Mouse (Mus musculus) midbrain, embryonic 12.5 days (tissue): ENCODE measurements around the gene Bid. TPM values are rescaled to one million over a fixed set of nuclear protein-coding genes. Genes with fewer than 3 reads are reported as not detected.
"Not testable (repeated sequence)": the region's sequence is repeated elsewhere in the genome, so short reads cannot be mapped to it uniquely, and the experiment has no call there.

Source experiments
- ATAC-seq: fragments of 200-750 bp; cut with Nextera tagmentation; 2 replicates; pipeline ENCODE4 v1.8.0; 2017; ENCODE audit warnings: low read depth, moderate TSS enrichment, moderate library complexity; ENCODE audit not compliant: low FRiP score
- H3K27ac ChIP-seq: fragments of 300-500 bp; sonication (generic); replicated peaks from 2 replicates; pipeline ENCODE4 v1.5.1; 2016; ENCODE audit warnings: mild to moderate bottlenecking
- H3K27me3 ChIP-seq: fragments of 300-500 bp; sonication (generic); 2 replicates; pipeline ENCODE4 v1.6.1; 2016; ENCODE audit warnings: mild to moderate bottlenecking
- H3K36me3 ChIP-seq: fragments of 300-500 bp; sonication (generic); 2 replicates; pipeline ENCODE4 v1.6.1; 2016
- H3K4me1 ChIP-seq: fragments of 300-500 bp; sonication (generic); 2 replicates; pipeline ENCODE4 v1.6.1; 2016
- H3K4me2 ChIP-seq: fragments of 300-500 bp; sonication (generic); replicated peaks from 2 replicates; pipeline ENCODE4 v1.6.1; 2016; ENCODE audit warnings: mild to moderate bottlenecking, moderate library complexity
- H3K4me3 ChIP-seq: fragments of 300-500 bp; sonication (generic); 2 replicates; pipeline ENCODE4 v1.5.1; 2016; ENCODE audit warnings: mild to moderate bottlenecking
- H3K9ac ChIP-seq: fragments of 300-500 bp; sonication (generic); replicated peaks from 2 replicates; pipeline ENCODE4 v1.6.1; 2016; ENCODE audit warnings: mild to moderate bottlenecking, moderate library complexity
- H3K9me3 ChIP-seq: fragments of 300-500 bp; sonication (generic); 2 replicates; pipeline ENCODE4 v1.6.1; 2016; ENCODE audit warnings: mild to moderate bottlenecking
- WGBS: fragments of 180-500 bp; shearing (Covaris S2); methylation state at CpG from one replicate; pipeline ENCODE4 v1.1.7; 2016; 5-methylcytosine and 5-hydroxymethylcytosine counted together
- polyA plus RNA-seq: library from polyadenylated mRNA; unstranded; fragments of >200 nt; fragmentation: Nextera tagmentation; extraction: Ambion mirVana; gene quantifications from 2 replicates; pipeline ENCODE4 v1.2.1, GENCODE M21; 2016

Gene Bid
- polyA plus RNA-seq, 1 experiment from 2014 or later, result 14.6 TPM

DNA sequence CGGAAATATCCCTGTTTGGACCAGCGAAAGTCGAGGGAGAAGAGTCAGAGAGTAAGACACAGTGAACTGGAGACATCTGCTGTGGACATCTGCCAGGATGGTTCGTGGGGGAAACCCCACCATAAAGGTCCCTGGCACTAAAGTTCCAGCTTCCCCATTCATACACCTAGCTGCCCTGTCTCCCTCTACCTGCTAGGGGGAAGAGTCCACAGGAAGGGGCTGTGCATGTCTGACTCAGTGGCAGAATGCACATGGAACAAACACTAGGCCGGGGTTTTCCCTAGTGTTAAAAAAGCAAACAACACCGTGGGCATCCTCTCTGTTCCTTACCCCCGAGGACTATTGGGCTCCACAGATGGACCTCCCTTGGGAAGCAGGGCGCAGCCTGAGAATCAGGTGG lies 2.9 kb downstream of the Bid start:
- Histone ChIP-seq H3K27ac (no peak overlapping the region), H3K4me2 (no peak overlapping the region), H3K4me3 (no peak overlapping the region), H3K36me3 (no peaks in the 10 kb centered on the region), H3K9me3 (no peaks in the 10 kb centered on the region), H3K9ac (no peak overlapping the region), H3K27me3 (peaks cover 20% of the 10 kb centered on the region), H3K4me1 (peaks cover 4% of the 10 kb centered on the region)
- 84% methylated on average over 8 of the region's 8 CpGs for WGBS
- no peak for ATAC-seq

DNA sequence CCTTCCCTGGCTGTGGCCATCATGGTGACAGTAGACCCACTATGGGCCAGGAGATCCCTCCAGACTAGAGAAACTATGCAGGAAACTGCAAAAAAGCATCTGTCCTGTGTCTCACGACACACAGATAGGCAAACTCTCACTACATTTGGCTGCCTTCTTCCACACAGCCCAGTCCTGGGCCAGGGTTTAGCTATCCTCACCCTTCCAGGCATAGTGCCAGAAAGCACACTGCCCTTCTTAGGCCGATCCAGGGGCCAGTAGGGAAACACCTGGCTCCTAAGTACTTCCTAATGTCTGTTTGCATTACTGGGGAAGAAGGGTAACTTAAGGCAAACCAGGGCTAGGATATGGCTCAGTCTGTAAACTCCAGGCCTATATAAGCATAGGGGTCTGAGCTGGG lies 3.7 kb downstream of the Bid start:
- ATAC-seq, result no peak
- Histone ChIP-seq H3K9me3 (no peaks in the 10 kb centered on the region), H3K4me1 (peaks cover 4% of the 10 kb centered on the region), H3K9ac (no peak overlapping the region), H3K4me2 (no peak overlapping the region), H3K27me3 (peaks cover 20% of the 10 kb centered on the region), H3K27ac (no peak overlapping the region), H3K36me3 (no peaks in the 10 kb centered on the region), H3K4me3 (no peak overlapping the region)
- 88% methylated on average over 2 of the region's 2 CpGs for WGBS

GRCm38 (mm10) chr6:120911213-120912007 lies 5.2 kb downstream of the Bid start:
- Histone ChIP-seq H3K4me3 (no peak overlapping the region), H3K4me1 (peaks cover 4% of the 10 kb centered on the region)

GRCm38 (mm10) chr6:120909501-120909900 lies 7.2 kb downstream of the Bid start:
- no peaks in the 10 kb centered on the region for H3K27me3 ChIP-seq
- 87% methylated on average over 3 of the region's 3 CpGs for WGBS
- no peak overlapping the region for H3K9ac ChIP-seq
- H3K27ac ChIP-seq, result no peak overlapping the region
- no peak for ATAC-seq
- no peaks in the 10 kb centered on the region for H3K9me3 ChIP-seq
- no peaks in the 10 kb centered on the region for H3K4me1 ChIP-seq
- H3K4me2 ChIP-seq, result no peak overlapping the region
- no peaks in the 10 kb centered on the region for H3K36me3 ChIP-seq
- no peak overlapping the region for H3K4me3 ChIP-seq

More at GRCm38 (mm10) chr6:120911213-120912007, 5.2 kb downstream of the Bid start:
- H3K4me2 ChIP-seq, result no peak overlapping the region
- H3K9ac ChIP-seq, result no peak overlapping the region
- no peak overlapping the region for H3K27ac ChIP-seq
- H3K36me3 ChIP-seq, result no peaks in the 10 kb centered on the region
- WGBS, result 83% methylated on average over 13 of the region's 13 CpGs
- H3K27me3 ChIP-seq, result peaks cover 18% of the 10 kb centered on the region
- ATAC-seq, result no peak
- no peaks in the 10 kb centered on the region for H3K9me3 ChIP-seq

DNA sequence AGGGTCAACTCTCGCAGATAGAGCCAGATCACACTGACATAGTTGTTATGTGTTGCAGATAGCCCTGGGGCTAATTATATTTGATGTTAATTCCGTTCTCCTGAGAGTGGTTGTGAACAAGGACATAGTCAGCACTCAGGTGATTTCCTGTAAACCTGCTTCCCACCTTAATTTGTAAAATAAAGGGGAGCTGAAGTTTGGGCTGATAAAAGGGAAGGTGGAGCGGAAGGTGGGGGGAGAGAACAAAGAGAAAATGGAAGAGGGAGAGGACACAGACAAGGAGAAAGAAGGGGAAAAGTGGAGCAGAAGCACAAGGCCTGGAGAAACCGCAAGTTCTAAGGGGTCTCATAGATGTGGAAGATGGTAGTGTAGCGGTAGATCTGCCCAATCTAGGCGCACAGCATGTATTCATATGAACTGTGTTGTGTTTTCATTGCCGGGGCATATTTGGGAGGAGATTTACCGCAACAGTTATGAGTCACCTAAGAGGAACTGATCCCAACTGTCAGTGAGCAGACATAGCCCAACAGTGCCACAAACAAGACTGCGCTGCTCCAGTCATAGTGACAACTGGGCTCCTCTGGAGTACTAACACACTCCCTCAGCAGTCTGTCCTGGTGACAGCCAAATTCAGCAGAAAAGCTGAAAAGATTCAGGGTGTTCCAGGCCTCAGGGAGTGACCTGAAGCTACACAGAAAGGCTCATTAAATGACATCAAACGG lies 8.6 kb downstream of the Bid start:
- H3K4me1 ChIP-seq, H3K27ac ChIP-seq, H3K9ac ChIP-seq, H3K4me2 ChIP-seq, H3K36me3 ChIP-seq, H3K27me3 ChIP-seq, H3K4me3 ChIP-seq, ATAC-seq, H3K9me3 ChIP-seq: not testable (repeated sequence)
- 94% methylated on average over 9 of the region's 10 CpGs for WGBS

GRCm38 (mm10) chr6:120906521-120906920 lies 10.1 kb downstream of the Bid start:
- no peaks in the 10 kb centered on the region for H3K4me1 ChIP-seq
- WGBS, result 92% methylated on average over 6 of the region's 6 CpGs
- no peak overlapping the region for H3K4me2 ChIP-seq
- no peak for ATAC-seq
- no peak overlapping the region for H3K4me3 ChIP-seq
- no peak overlapping the region for H3K9ac ChIP-seq
- no peaks in the 10 kb centered on the region for H3K36me3 ChIP-seq
- no peaks in the 10 kb centered on the region for H3K9me3 ChIP-seq
- no peaks in the 10 kb centered on the region for H3K27me3 ChIP-seq
- H3K27ac ChIP-seq, result no peak overlapping the region

DNA sequence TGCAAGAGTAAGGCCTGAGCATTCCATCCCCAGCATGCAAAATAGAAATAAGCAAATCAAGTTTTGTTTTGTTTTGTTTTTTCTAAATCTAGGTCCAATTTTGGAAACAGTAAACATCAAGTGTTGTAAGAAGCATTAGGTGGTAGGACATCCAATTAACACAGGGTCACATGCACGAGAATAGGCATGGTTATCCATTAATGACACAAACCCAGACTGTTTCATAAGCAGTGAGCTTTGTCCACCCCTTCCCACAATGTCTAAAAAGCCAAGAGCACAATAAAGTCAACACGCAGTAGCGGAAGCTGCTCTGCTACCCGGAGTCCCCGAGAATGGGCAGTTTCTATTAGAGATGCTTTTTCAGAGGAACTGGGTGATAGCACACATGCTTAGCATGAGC lies 11.5 kb downstream of the Bid start:
- WGBS, result 90% methylated on average over 5 of the region's 5 CpGs
- Histone ChIP-seq H3K36me3 (no peaks in the 10 kb centered on the region), H3K9me3 (no peaks in the 10 kb centered on the region), H3K27ac (no peak overlapping the region), H3K27me3 (no peaks in the 10 kb centered on the region), H3K4me1 (no peaks in the 10 kb centered on the region), H3K9ac (no peak overlapping the region), H3K4me2 (no peak overlapping the region), H3K4me3 (no peak overlapping the region)
- no peak for ATAC-seq

DNA sequence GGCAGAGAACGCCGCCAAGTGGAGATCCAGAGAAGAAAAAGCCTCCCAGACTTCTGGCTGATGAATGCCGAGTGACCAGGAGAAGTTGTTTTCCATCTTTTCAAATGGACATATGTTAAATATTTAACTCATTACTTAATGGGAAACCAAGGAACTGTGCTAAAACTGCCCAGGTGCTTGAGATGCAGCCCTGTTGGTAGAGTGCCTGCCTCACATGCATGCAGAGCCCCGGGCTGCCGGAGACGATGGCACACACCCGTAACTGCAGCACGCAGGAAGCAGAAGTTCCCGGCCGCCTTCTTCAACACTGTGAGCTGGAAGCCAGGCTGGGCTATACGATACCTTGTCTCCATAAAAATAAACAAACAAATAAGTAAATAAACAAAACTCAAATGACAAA lies 12.7 kb downstream of the Bid start:
- Histone ChIP-seq H3K9ac (no peak overlapping the region), H3K9me3 (no peaks in the 10 kb centered on the region), H3K4me1 (no peaks in the 10 kb centered on the region), H3K4me3 (no peak overlapping the region), H3K4me2 (no peak overlapping the region), H3K36me3 (no peaks in the 10 kb centered on the region), H3K27me3 (no peaks in the 10 kb centered on the region), H3K27ac (no peak overlapping the region)
- ATAC-seq, result no peak
- WGBS, result 95% methylated on average over 11 of the region's 11 CpGs

DNA sequence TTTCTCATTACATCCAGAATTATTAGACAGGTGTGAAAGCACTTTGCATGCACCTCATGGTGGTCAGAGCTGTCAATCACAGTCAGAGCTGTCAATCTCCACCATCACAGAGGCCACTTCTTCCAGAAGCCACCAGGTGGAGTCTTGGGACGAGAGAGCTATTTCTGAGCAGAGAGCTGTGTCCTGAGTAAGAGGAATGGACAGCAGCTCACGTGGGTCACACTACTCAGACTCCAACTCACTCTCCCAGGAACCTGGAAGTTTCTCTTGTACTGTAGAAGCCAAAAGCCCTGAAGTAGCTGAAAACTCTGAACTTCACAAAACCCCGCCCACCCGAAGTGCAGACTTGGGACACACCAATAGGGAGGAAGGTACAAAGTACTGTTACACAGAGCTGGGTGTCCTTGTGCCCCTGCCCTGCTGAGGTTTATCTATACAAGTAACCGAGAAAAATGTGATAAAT lies 13.2 kb downstream of the Bid start:
- H3K4me2 ChIP-seq, result no peak overlapping the region
- no peaks in the 10 kb centered on the region for H3K9me3 ChIP-seq
- no peak overlapping the region for H3K27ac ChIP-seq
- no peak overlapping the region for H3K9ac ChIP-seq
- no peak overlapping the region for H3K4me3 ChIP-seq
- H3K4me1 ChIP-seq, result no peaks in the 10 kb centered on the region
- 61% methylated on average over 5 of the region's 5 CpGs for WGBS
- H3K27me3 ChIP-seq, result no peaks in the 10 kb centered on the region
- ATAC-seq, result no peak
- no peaks in the 10 kb centered on the region for H3K36me3 ChIP-seq

GRCm38 (mm10) chr6:120901776-120902645 lies 14.6 kb downstream of the Bid start:
- no peak for ATAC-seq
- H3K4me2 ChIP-seq, result no peak overlapping the region
- H3K9ac ChIP-seq, result no peak overlapping the region
- no peaks in the 10 kb centered on the region for H3K27me3 ChIP-seq
- H3K4me1 ChIP-seq, result no peaks in the 10 kb centered on the region
- H3K4me3 ChIP-seq, result no peak overlapping the region
- H3K9me3 ChIP-seq, result no peaks in the 10 kb centered on the region
- no peaks in the 10 kb centered on the region; the same call in 1 of the 2 replicates for H3K36me3 ChIP-seq
- WGBS, result 86% methylated on average over 14 of the region's 14 CpGs
- H3K27ac ChIP-seq, result no peak overlapping the region

DNA sequence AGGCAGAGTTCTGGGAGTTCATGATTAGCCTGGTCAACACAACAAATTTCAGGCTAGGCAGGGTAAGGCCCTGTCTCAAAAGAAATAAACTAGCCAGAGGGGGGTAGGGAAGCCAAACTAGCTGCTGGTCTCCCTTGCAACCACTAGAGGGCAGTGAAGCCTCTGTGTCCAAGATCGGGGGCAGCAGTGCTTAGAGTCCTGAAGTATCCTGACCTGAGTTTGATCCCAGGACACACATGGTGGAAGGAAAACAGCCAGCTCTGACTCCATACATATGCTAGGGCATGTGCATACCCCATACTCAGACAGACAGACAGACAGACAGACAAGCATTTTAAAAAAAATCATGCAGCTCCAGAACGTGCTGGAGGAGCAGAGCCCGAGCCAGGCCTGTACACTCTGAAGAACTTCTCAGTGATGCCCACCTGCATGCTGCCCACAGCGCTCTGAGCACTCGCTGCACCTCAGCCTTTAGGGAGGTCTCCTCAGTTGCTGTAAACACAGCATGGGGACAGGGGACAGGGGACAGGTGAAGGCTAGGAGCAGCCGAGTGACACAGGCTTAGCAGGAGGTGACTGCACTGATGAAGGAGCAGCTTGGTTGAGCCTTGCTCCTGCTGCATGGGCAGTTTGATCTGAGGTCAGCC lies 18.3 kb downstream of the Bid start:
- no peaks in the 10 kb centered on the region for H3K9me3 ChIP-seq
- 72% methylated on average over 6 of the region's 6 CpGs for WGBS
- H3K27me3 ChIP-seq, result no peaks in the 10 kb centered on the region
- no peaks in the 10 kb centered on the region for H3K4me1 ChIP-seq
- H3K9ac ChIP-seq, result no peak overlapping the region
- no peak overlapping the region for H3K27ac ChIP-seq
- H3K4me2 ChIP-seq, result no peak overlapping the region
- H3K36me3 ChIP-seq, result peaks cover 12% of the 10 kb centered on the region
- H3K4me3 ChIP-seq, result no peak overlapping the region
- peak; percentile 45 for ATAC-seq
